Comparison of ENCODE assay signal across 10 mouse cellular contexts in genomic region chr9:103841199-103841598, GRCm38 (mm10).
"Had no signal": no experiment of that assay in that cellular context is flagged by ENCODE, and none has a peak within 500 bp of the region (broad histone marks: within the 10 kb centered on the region; RNA-seq: fewer than 3 reads in every experiment).

No protein-coding gene starts in this region.

- DNase-seq: retina, postnatal 1 day; right cerebral cortex, postnatal 25 days; right cerebral cortex, postnatal 4 days; spleen, adult 18-20 months; thymus, adult 18-20 months; thymus, adult 2 months; thymus, postnatal 14 days; thymus, postnatal 25 days; thymus, postnatal 36 days; thymus, postnatal 4 days had no signal
